ENCODE assay signal across 8 mouse cellular contexts in genomic region chr5:119685446-119686198, GRCm38 (mm10). TPM values are rescaled to one million over a fixed set of nuclear protein-coding genes. Genes with fewer than 3 reads are reported as not detected.
DNase-seq lines count a peak whose midpoint lies in the region; ATAC-seq lines count a peak whose summit lies in the region.

No protein-coding gene starts in this region.

- peak overlapping the region; percentile 40 for H3K4me2 ChIP-seq in kidney, embryonic 14.5 days (replicated peaks; ENCODE audit: low read depth, low read length)
- peak overlapping the region; percentile 57 for H3K4me2 ChIP-seq in intestine, embryonic 15.5 days (replicated peaks)

- no peaks in the 10 kb centered on the region for H3K9me3 ChIP-seq in kidney, embryonic 14.5 days (ENCODE audit: control insufficient read depth, low read length)
- no peaks in the 10 kb centered on the region for H3K9me3 ChIP-seq in intestine, embryonic 15.5 days

- WGBS in kidney, embryonic 14.5 days, result 2% methylated on average over 22 of the region's 22 CpGs
- WGBS in intestine, embryonic 15.5 days, result 8% methylated on average over 22 of the region's 22 CpGs

- DNase-seq in kidney, postnatal 36 days, result no peak
- DNase-seq in adrenal gland, postnatal 14 days, result peak; percentile 86
- peak; percentile 64 for DNase-seq in neural tube, embryonic 10.5 days (ENCODE audit: extremely low spot score, low spot score)
- no peak for DNase-seq in layer of hippocampus, adult 18-20 months (ENCODE audit: low spot score in 2 of 2)
- DNase-seq in ovary, adult 18-20 months (ENCODE audit: low spot score), result no peak
- no peak for DNase-seq in right cerebral cortex, postnatal 36 days (ENCODE audit: low spot score in 2 of 2)

- peaks cover 10% of the 10 kb centered on the region for H3K4me1 ChIP-seq in kidney, embryonic 14.5 days (ENCODE audit: control insufficient read depth, insufficient read depth, low read length)
- peaks cover 32% of the 10 kb centered on the region for H3K4me1 ChIP-seq in intestine, embryonic 15.5 days (replicated peaks)

- peak overlapping the region; percentile 73; the same call in 1 of the 2 replicates for H3K27ac ChIP-seq in kidney, embryonic 14.5 days (ENCODE audit: low read depth, low read length)
- H3K27ac ChIP-seq in intestine, embryonic 15.5 days, result peak overlapping the region; percentile 64

- H3K9ac ChIP-seq in kidney, embryonic 14.5 days (ENCODE audit: low read depth, low read length), result peak overlapping the region; percentile 7; the same call in 1 of the 2 replicates
- H3K9ac ChIP-seq in intestine, embryonic 15.5 days, result peak overlapping the region; percentile 26

- ATAC-seq in kidney, embryonic 14.5 days (ENCODE audit: low FRiP score, low TSS enrichment), result peak; percentile 44
- peak; percentile 34 for ATAC-seq in intestine, embryonic 15.5 days

- H3K27me3 ChIP-seq in kidney, embryonic 14.5 days (ENCODE audit: control insufficient read depth, insufficient read depth, low read length), result peaks cover 83% of the 10 kb centered on the region
- peaks cover 39% of the 10 kb centered on the region for H3K27me3 ChIP-seq in intestine, embryonic 15.5 days (replicated peaks)

- peaks cover 14% of the 10 kb centered on the region; the same call in 1 of the 2 replicates for H3K36me3 ChIP-seq in kidney, embryonic 14.5 days (ENCODE audit: control insufficient read depth, insufficient read depth, low read length)
- peaks cover 10% of the 10 kb centered on the region; the same call in 1 of the 2 replicates for H3K36me3 ChIP-seq in intestine, embryonic 15.5 days

- H3K4me3 ChIP-seq in kidney, embryonic 14.5 days (ENCODE audit: low read length), result peak overlapping the region; percentile 26
- peak overlapping the region; percentile 24 for H3K4me3 ChIP-seq in intestine, embryonic 15.5 days (replicated peaks)

RNA-seq across cellular contexts. Expression of gene Tbx3, which starts 15.2 kb away (rescaled TPM):
- polyA plus RNA-seq in kidney, embryonic 14.5 days (2014; fragmentation: Nextera tagmentation; extraction: Ambion mirVana), result 31.7 and 53.3 TPM in 2 replicates
- 176 and 177 TPM in 2 replicates for total RNA-seq in adrenal gland, postnatal 14 days (2021)
- 38.6 and 44.9 TPM in 2 replicates for polyA plus RNA-seq in intestine, embryonic 15.5 days (2015; fragmentation: Nextera tagmentation; extraction: Ambion mirVana)
- 1 to 10 TPM; 2.7 to 3.1 TPM for total RNA-seq in layer of hippocampus, adult 18-20 months (2021)

Comparison
In these comparisons a context has a peak if more than half of its experiments do, and no peak if none do; other contexts are left out.
1. DNase-seq: peak in adrenal gland, postnatal 14 days (single experiment) and neural tube, embryonic 10.5 days (single experiment); none in kidney, postnatal 36 days (0 of 2), layer of hippocampus, adult 18-20 months (0 of 2), ovary, adult 18-20 months (single experiment) and right cerebral cortex, postnatal 36 days (0 of 2).
2. RNA of gene Tbx3, which starts 15.2 kb away (total RNA-seq): 176 to 177 TPM in adrenal gland, postnatal 14 days; 2.7 to 3.1 TPM in layer of hippocampus, adult 18-20 months; every median in the first group is over 10 times any median in the second.